Comparison of ENCODE assay signal across 8 mouse cellular contexts in genomic region chr3:31094531-31095178, GRCm38 (mm10). TPM values are rescaled to one million over a fixed set of nuclear protein-coding genes. Genes with fewer than 3 reads are reported as not detected.
DNase-seq lines count a peak whose midpoint lies in the region; ATAC-seq and TF ChIP-seq lines count a peak whose summit lies in the region.

Gene Skil (plus strand): TSS chr3:31095058.

- DNase-seq in c-Kit-positive CD71-positive TER-119-positive erythroid progenitor cells, embryonic 14.5 days (ENCODE audit: low spot score) = peak; percentile 85
- peak; percentile 94 to 96 for DNase-seq in heart, postnatal 10 days
- DNase-seq in layer of hippocampus, adult 11-12 months (ENCODE audit: low spot score) = peak; percentile 94
- DNase-seq in lung, adult 18-20 months = peak; percentile 95 to 96
- peak; percentile 91 for DNase-seq in testis, postnatal 14 days (ENCODE audit: low spot score)

- H3K9me3 ChIP-seq in E14TG2a.4 (ENCODE audit: low read length) = no peaks in the 10 kb centered on the region
- no peaks in the 10 kb centered on the region for H3K9me3 ChIP-seq in forebrain, embryonic 13.5 days (replicated peaks)
- no peaks in the 10 kb centered on the region for H3K9me3 ChIP-seq in neural tube, embryonic 15.5 days (replicated peaks)

- under 1% methylated on average over 73 of the region's 109 CpGs for WGBS in forebrain, embryonic 13.5 days
- 0% methylated on average over 84 of the region's 109 CpGs for WGBS in neural tube, embryonic 15.5 days

- H3K4me1 ChIP-seq in E14TG2a.4 (replicated peaks; ENCODE audit: low read depth, low read length) = peaks cover 71% of the 10 kb centered on the region
- H3K4me1 ChIP-seq in forebrain, embryonic 13.5 days = peaks cover 39% of the 10 kb centered on the region
- H3K4me1 ChIP-seq in neural tube, embryonic 15.5 days = peaks cover 36% of the 10 kb centered on the region

- no peak for TF ChIP-seq CTCF in E14TG2a.4 (conservative IDR thresholded peaks at IDR 0.05; ENCODE audit: low read length)

- intact Hi-C loops in heart, postnatal 10 days (cut with DNase I) = no loop called here

- ATAC-seq in forebrain, embryonic 13.5 days = peak; percentile 94
- peak; percentile 94 for ATAC-seq in neural tube, embryonic 15.5 days (ENCODE audit: low FRiP score)

- peak within 1 kb of the TSS; percentile 99 for H3K4me3 ChIP-seq in E14TG2a.4 (replicated peaks; ENCODE audit: low read length)
- H3K4me3 ChIP-seq in forebrain, embryonic 13.5 days = peak within 1 kb of the TSS; percentile 99
- peak within 1 kb of the TSS; percentile 96 for H3K4me3 ChIP-seq in neural tube, embryonic 15.5 days (replicated peaks)

- peak within 1 kb of the TSS; percentile 100 for H3K27ac ChIP-seq in forebrain, embryonic 13.5 days
- peak within 1 kb of the TSS; percentile 98 for H3K27ac ChIP-seq in neural tube, embryonic 15.5 days (replicated peaks)

- peak within 1 kb of the TSS; percentile 81 for H3K4me2 ChIP-seq in forebrain, embryonic 13.5 days
- H3K4me2 ChIP-seq in neural tube, embryonic 15.5 days = peak within 1 kb of the TSS; percentile 76

- H3K36me3 ChIP-seq in E14TG2a.4 (ENCODE audit: insufficient read depth, low read length) = peaks cover 27% of the 10 kb centered on the region
- peaks cover 9% of the 10 kb centered on the region; the same call in 1 of the 2 replicates for H3K36me3 ChIP-seq in forebrain, embryonic 13.5 days (ENCODE audit: poor library complexity, severe bottlenecking)
- no peaks in the 10 kb centered on the region for H3K36me3 ChIP-seq in neural tube, embryonic 15.5 days

- peak within 1 kb of the TSS; percentile 94 for H3K9ac ChIP-seq in forebrain, embryonic 13.5 days
- peak within 1 kb of the TSS; percentile 88 for H3K9ac ChIP-seq in neural tube, embryonic 15.5 days (replicated peaks)

- H3K27me3 ChIP-seq in E14TG2a.4 (ENCODE audit: insufficient read depth, low read length) = no peaks in the 10 kb centered on the region
- no peaks in the 10 kb centered on the region for H3K27me3 ChIP-seq in forebrain, embryonic 13.5 days
- H3K27me3 ChIP-seq in neural tube, embryonic 15.5 days (replicated peaks) = no peaks in the 10 kb centered on the region

RNA-seq across cellular contexts. Expression of gene Skil, which starts in this region (rescaled TPM):
- polyA plus RNA-seq in forebrain, embryonic 13.5 days (2015; fragmentation: Nextera tagmentation; extraction: Ambion mirVana) = 31.4 and 32.3 TPM in 2 replicates
- 10 to 100 TPM; 25.9 to 26.9 TPM for total RNA-seq in heart, postnatal 10 days (2021)
- polyA plus RNA-seq in neural tube, embryonic 15.5 days (2015; fragmentation: Nextera tagmentation; extraction: Ambion mirVana) = 21.3 and 23.2 TPM in 2 replicates

Comparison
In these comparisons a context has a peak if more than half of its experiments do, and no peak if none do; other contexts are left out.
1. Peak in every context shown above with its lines: DNase-seq, ATAC-seq, H3K4me3 ChIP-seq and H3K27ac ChIP-seq.